Comparison of ENCODE assay signal across 8 mouse cellular contexts in the genomic region with DNA sequence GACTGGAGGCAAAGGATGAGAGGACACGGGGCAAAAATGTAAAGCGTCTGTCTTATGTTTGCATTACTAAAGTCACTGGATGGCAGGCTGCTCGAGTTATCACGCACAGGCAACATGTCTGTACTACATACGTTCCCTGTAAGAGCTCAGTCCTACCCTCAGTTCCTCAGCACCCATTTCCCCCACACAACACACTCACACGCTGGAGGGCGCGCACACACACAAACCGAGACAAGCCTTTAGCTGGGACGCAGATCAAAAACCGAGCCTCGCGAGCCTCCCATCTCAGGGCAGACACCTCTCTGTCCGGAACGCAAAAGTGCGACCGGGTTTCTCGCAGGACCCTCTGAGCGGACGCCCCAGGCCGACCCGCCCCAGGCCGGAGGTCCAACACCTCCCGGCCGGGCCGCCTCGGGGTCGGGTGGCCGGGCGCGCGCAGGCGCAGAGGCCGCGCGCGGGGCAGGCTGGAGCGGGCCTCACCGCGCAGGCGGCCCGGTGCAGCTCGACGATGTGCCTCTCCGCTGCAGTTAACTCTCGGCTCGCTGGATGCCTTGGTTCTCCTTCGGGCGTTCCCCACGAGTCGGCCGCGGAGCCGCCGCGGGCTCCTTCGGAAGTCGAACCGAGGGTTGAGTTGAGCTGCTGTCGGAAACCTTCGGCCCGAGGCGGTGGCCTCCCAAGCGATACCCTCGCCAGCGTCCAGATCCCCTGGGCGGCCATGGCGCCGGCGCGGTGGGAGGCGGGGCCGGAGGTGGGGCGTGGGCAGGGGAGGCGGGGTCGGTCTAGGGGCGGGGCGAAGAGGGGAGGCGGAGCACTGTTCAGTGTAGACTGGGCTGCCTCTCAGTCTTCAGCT. TPM values are rescaled to one million over a fixed set of nuclear protein-coding genes. Genes with fewer than 3 reads are reported as not detected.
DNase-seq lines count a peak whose midpoint lies in the region; ATAC-seq lines count a peak whose summit lies in the region.
"Not testable (repeated sequence)": the region's sequence is repeated elsewhere in the genome, so short reads cannot be mapped to it uniquely, and the experiment has no call there.

A gene (minus strand): TSS at position 752 of the 850 bp plus-strand sequence.

- under 1% methylated on average over 49 of the region's 79 CpGs for WGBS in forebrain, embryonic 10.5 days
- under 1% methylated on average over 40 of the region's 79 CpGs for WGBS in heart, embryonic 14.5 days
- WGBS in liver, embryonic 13.5 days (ENCODE audit: insufficient replicate concordance), result under 1% methylated on average over 42 of the region's 79 CpGs
- under 1% methylated on average over 54 of the region's 79 CpGs for WGBS in stomach, embryonic 15.5 days

- H3K9me3 ChIP-seq in forebrain, embryonic 10.5 days; heart, embryonic 14.5 days (ENCODE audit: control insufficient read depth, low read length); liver, embryonic 13.5 days (replicated peaks); stomach, embryonic 15.5 days: not testable (repeated sequence)

- peaks cover 21% of the 10 kb centered on the region for H3K27me3 ChIP-seq in forebrain, embryonic 10.5 days (ENCODE audit: poor library complexity, severe bottlenecking)
- not testable (repeated sequence) for H3K27me3 ChIP-seq in heart, embryonic 14.5 days (ENCODE audit: control insufficient read depth, insufficient read depth, low read length); liver, embryonic 13.5 days; stomach, embryonic 15.5 days (replicated peaks)

- H3K9ac ChIP-seq in heart, embryonic 14.5 days (ENCODE audit: low read length), result peak within 1 kb of the TSS; percentile 69
- H3K9ac ChIP-seq in liver, embryonic 13.5 days, result peak within 1 kb of the TSS; percentile 58; the same call in 1 of the 2 replicates
- not testable (repeated sequence) for H3K9ac ChIP-seq in stomach, embryonic 15.5 days

- H3K27ac ChIP-seq in brown adipose tissue, adult 24 weeks (replicated peaks; ENCODE audit: low read depth, low read length), result peak within 1 kb of the TSS; percentile 48; the same call in 1 of the 2 replicates
- peak within 1 kb of the TSS; percentile 89 for H3K27ac ChIP-seq in forebrain, embryonic 10.5 days
- peak within 1 kb of the TSS; percentile 80 to 83 for H3K27ac ChIP-seq in heart, embryonic 14.5 days (replicated peaks in 1 of 2; ENCODE audit: control insufficient read depth in 1 of 2, insufficient read depth in 1 of 2, low read depth in 2 of 2, low read length in 2 of 2)
- H3K27ac ChIP-seq in liver, embryonic 13.5 days, result not testable (repeated sequence)
- peak within 1 kb of the TSS; percentile 85 for H3K27ac ChIP-seq in stomach, embryonic 15.5 days

- H3K4me3 ChIP-seq in brown adipose tissue, adult 24 weeks (ENCODE audit: insufficient read depth, low read depth, low read length), result peak within 1 kb of the TSS; percentile 86
- peak within 1 kb of the TSS; percentile 55 for H3K4me3 ChIP-seq in forebrain, embryonic 10.5 days
- peak within 1 kb of the TSS; percentile 48 to 66 for H3K4me3 ChIP-seq in heart, embryonic 14.5 days (ENCODE audit: control insufficient read depth in 1 of 2, insufficient read depth in 1 of 2, low read depth in 1 of 2, low read length in 2 of 2)
- peak within 1 kb of the TSS; percentile 57 for H3K4me3 ChIP-seq in liver, embryonic 13.5 days (replicated peaks)
- peak within 1 kb of the TSS; percentile 51 for H3K4me3 ChIP-seq in stomach, embryonic 15.5 days (replicated peaks)

- ATAC-seq in heart, embryonic 14.5 days (ENCODE audit: insufficient number of reproducible peaks, insufficient read depth, low FRiP score, low read depth), result peak; percentile 99
- ATAC-seq in liver, embryonic 13.5 days (ENCODE audit: low read depth), result peak; percentile 99
- ATAC-seq in stomach, embryonic 15.5 days (ENCODE audit: insufficient read depth, low FRiP score, low read depth), result peak; percentile 98

- peak; percentile 84 for DNase-seq in CD4-positive helper T cell, adult 2 months (ENCODE audit: low read depth, low spot score)
- DNase-seq in forebrain, embryonic 10.5 days (ENCODE audit: extremely low spot score, low spot score), result peak; percentile 88
- DNase-seq in kidney, postnatal 14 days, result peak; percentile 91
- DNase-seq in liver, embryonic 13.5 days, result peak; percentile 63
- DNase-seq in neural tube, embryonic 10.5 days (ENCODE audit: extremely low spot score, low spot score), result peak; percentile 90

- not testable (repeated sequence) for H3K36me3 ChIP-seq in forebrain, embryonic 10.5 days (replicated peaks); liver, embryonic 13.5 days; stomach, embryonic 15.5 days
- peaks cover 12% of the 10 kb centered on the region; the same call in 1 of the 2 replicates for H3K36me3 ChIP-seq in heart, embryonic 14.5 days (ENCODE audit: control insufficient read depth, insufficient read depth, low read length)

- H3K4me1 ChIP-seq in brown adipose tissue, adult 24 weeks (ENCODE audit: control insufficient read depth, insufficient read depth, insufficient read length, low read length); heart, embryonic 14.5 days (ENCODE audit: control insufficient read depth in 2 of 2, insufficient read depth in 2 of 2, low read length in 2 of 2); liver, embryonic 13.5 days (replicated peaks); stomach, embryonic 15.5 days: not testable (repeated sequence)
- peaks cover 11% of the 10 kb centered on the region for H3K4me1 ChIP-seq in forebrain, embryonic 10.5 days

- peak within 1 kb of the TSS; percentile 34 for H3K4me2 ChIP-seq in heart, embryonic 14.5 days (ENCODE audit: low read length)
- peak within 1 kb of the TSS; percentile 59 for H3K4me2 ChIP-seq in liver, embryonic 13.5 days
- peak within 1 kb of the TSS; percentile 40 for H3K4me2 ChIP-seq in stomach, embryonic 15.5 days

RNA-seq across cellular contexts. Expression of the gene that starts here (rescaled TPM):
- polyA plus RNA-seq in brown adipose tissue, adult 24 weeks (2012; ENCODE audit: insufficient read depth, insufficient read length, missing spikeins), result 18.4 and 24.5 TPM in 2 replicates
- 41.1 and 48.7 TPM in 2 replicates for polyA plus RNA-seq in forebrain, embryonic 10.5 days (2016; fragmentation: Nextera tagmentation; extraction: Ambion mirVana)
- 30.5 and 40.3 TPM in 2 replicates for polyA plus RNA-seq in heart, embryonic 14.5 days (2014; fragmentation: Nextera tagmentation; extraction: Ambion mirVana)
- polyA plus RNA-seq in liver, embryonic 13.5 days (2015; fragmentation: Nextera tagmentation; extraction: Ambion mirVana), result 16.9 and 17.1 TPM in 2 replicates
- polyA plus RNA-seq in stomach, embryonic 15.5 days (2015; fragmentation: Nextera tagmentation; extraction: Ambion mirVana), result 40.0 and 44.2 TPM in 2 replicates
